Mouse (Mus musculus): ENCODE results near the gene Slc9a9.

DNA sequence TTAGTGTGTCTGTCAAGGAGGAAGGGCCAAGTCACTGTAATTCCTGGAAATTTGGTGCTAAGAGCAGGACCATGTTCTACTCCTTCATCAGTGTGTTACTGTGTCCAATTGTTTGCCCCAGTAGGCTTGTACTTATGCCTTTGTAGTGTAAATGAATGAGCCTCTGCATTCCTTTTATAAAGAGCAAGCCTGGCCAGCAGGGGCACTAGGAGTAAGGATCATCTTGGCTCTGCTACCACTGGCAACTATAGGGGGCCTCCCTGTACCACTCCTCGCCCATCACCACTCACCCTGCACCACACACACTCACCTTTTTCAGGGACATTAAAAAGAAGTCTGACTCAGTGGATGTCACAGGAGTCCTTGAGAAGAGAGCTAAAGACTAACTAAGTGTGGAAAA lies 306.5 kb downstream of the Slc9a9 start:
- no peak for TF ChIP-seq POLR2A (IDR thresholded peaks at IDR 0.05; ENCODE audit: borderline replicate concordance, extremely low read depth, insufficient read depth, insufficient read length, poor library complexity, severe bottlenecking)
- TF ChIP-seq CTCF (IDR thresholded peaks at IDR 0.05; ENCODE audit: borderline replicate concordance, extremely low read depth, insufficient read depth, insufficient read length): no peak
